Mouse (Mus musculus) midbrain, postnatal 0 days (tissue): ENCODE data around the gene Dip2c. TPM values are rescaled to one million over a fixed set of nuclear protein-coding genes. Genes with fewer than 3 reads are reported as not detected.

ENCODE experiments used
- ATAC-seq: fragments of 200-750 bp; cut with Nextera tagmentation; 2 replicates; pipeline ENCODE4 v1.8.0; 2017; ENCODE audit warnings: moderate number of reproducible peaks, mild to moderate bottlenecking, moderate TSS enrichment, moderate library complexity; ENCODE audit not compliant: low FRiP score
- DNase-seq: peaks from one replicate; pipeline ENCODE4 v3.0.0-alpha.2; 2015; ENCODE audit warnings: low spot score
- H3K27ac ChIP-seq: fragments of 300-500 bp; sonication (generic); 2 replicates; pipeline ENCODE4 v1.5.1; 2014; ENCODE audit warnings: low read depth, mild to moderate bottlenecking, low read length, mixed read lengths
- H3K27me3 ChIP-seq: fragments of 300-500 bp; sonication (generic); 2 replicates; pipeline ENCODE4 v1.6.1; 2014; ENCODE audit warnings: low read length, control low read depth, mixed read lengths; ENCODE audit not compliant: insufficient read depth
- H3K36me3 ChIP-seq: fragments of 300-500 bp; sonication (generic); 2 replicates; pipeline ENCODE4 v1.6.1; 2014; ENCODE audit warnings: low read length, control low read depth, mixed read lengths; ENCODE audit not compliant: insufficient read depth
- H3K4me1 ChIP-seq: fragments of 300-500 bp; sonication (generic); 2 replicates; pipeline ENCODE4 v1.6.1; 2014; ENCODE audit warnings: mild to moderate bottlenecking, control low read depth, antibody characterized with exemption, low read length, mixed read lengths; ENCODE audit not compliant: insufficient read depth
- H3K4me2 ChIP-seq: fragments of 300-500 bp; sonication (generic); 2 replicates; pipeline ENCODE4 v1.6.1; 2014; ENCODE audit warnings: low read depth, mild to moderate bottlenecking, low read length, mixed read lengths; ENCODE audit not compliant: poor library complexity, severe bottlenecking
- H3K4me3 ChIP-seq: fragments of 300-500 bp; sonication (generic); 2 replicates; pipeline ENCODE4 v1.5.1; 2014; ENCODE audit warnings: low read depth, mild to moderate bottlenecking, low read length, moderate library complexity
- H3K9ac ChIP-seq: fragments of 300-500 bp; sonication (generic); replicated peaks from 2 replicates; pipeline ENCODE4 v1.6.1; 2014; ENCODE audit warnings: mild to moderate bottlenecking, low read length, moderate library complexity, mixed read lengths; ENCODE audit not compliant: poor library complexity, severe bottlenecking
- H3K9me3 ChIP-seq: fragments of 300-500 bp; sonication (generic); 2 replicates; pipeline ENCODE4 v1.6.1; 2016; ENCODE audit warnings: low read length, control low read depth
- CTCF ChIP-seq: IDR thresholded peaks from 2 replicates; pipeline ENCODE4 v1.5.1; 2016; ENCODE audit warnings: antibody characterized with exemption, mild to moderate bottlenecking
- WGBS: fragments of 180-500 bp; shearing (Covaris S2); extraction: QIAGEN DNeasy Blood & Tissue Kit; methylation state at CpG from one replicate; pipeline ENCODE4 v1.1.7; 2014; 5-methylcytosine and 5-hydroxymethylcytosine counted together
- polyA plus RNA-seq: library from polyadenylated mRNA; unstranded; fragments of >200 nt; fragmentation: Nextera tagmentation; extraction: Ambion mirVana; gene quantifications from 2 replicates; pipeline ENCODE4 v1.2.1, GENCODE M21; 2015
- total RNA-seq: library from RNA; depleted of rRNA; stranded (reverse); fragments of >200 nt; gene quantifications from 2 replicates; pipeline ENCODE4 v1.2.3, GENCODE M21; 2014

Dip2c gene
- total and polyA plus RNA-seq, 2 experiments from 2014 or later = 9.7 to 74.4 TPM

DNA sequence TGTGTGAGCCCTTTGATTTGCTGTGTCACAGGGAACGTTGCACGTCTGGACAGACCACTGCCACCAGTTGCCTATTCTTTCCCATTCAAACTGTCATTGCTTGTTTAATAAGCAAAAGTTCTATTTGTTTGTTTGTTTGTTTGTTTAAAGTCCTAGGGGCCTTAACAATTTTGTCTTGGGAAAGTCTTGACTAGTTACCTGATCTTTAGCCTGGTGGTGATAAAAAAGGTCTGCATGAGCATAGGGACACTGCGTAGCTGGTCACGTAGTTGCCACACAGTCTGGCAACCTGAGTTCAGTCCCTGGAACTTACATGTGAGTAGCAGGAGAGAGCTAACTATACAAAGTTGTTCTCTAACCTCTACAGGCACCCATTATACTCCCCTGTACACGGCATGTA is 392.9 kb downstream of the Dip2c start:
- ATAC-seq (no peak), DNase-seq (no peak)
- Histone ChIP-seq H3K36me3 (peaks cover 14% of the 10 kb centered on the region; the same call in 1 of the 2 replicates), H3K9me3 (no peaks in the 10 kb centered on the region), H3K4me1 (no peaks in the 10 kb centered on the region), H3K9ac (no peak overlapping the region), H3K4me2 (no peak overlapping the region), H3K4me3 (no peak overlapping the region), H3K27ac (no peak overlapping the region), H3K27me3 (no peaks in the 10 kb centered on the region)
- WGBS = 93% methylated on average over 5 of the region's 5 CpGs
- TF ChIP-seq CTCF = no peak

DNA sequence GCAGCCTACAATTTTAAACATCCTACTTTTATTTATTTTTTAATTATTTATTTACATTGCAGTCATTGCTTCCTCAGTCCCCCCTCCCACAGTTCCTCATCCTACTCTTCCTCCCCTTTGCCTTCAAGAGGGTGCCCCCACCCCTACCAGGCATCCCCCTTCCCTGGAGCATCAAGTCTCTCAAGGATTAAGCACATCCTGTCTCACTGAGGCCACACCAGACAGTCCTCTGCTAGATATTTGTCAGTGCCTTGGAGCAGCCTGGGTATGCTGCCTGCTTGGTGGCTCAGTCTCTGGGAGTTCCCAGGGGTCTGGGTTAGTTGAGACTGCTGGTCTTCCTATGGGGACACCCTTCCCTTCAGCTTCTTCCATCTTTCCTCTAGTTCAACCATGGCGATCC is 397.8 kb downstream of the Dip2c start:
- H3K4me1 ChIP-seq = no peaks in the 10 kb centered on the region
- no peak for DNase-seq
- TF ChIP-seq CTCF = no peak

DNA sequence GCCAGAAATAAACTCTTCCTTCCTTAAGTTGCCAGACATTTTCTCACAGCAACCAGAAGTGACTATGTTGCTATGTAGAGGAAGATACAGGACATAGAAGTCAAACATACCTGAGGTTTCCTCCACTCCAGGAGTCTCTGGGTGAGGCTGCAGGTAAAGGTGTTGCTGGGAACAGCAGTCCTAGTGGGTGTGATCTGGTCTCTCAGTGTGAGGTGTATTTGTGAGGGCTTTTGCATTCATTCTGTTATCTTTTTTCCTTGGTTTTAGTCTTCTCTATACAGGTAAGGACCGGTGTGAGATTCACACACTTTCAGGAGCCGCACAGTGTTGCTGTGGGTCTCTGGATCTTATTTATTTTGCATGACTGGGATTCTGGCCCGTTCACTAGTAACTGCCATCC is 405.2 kb downstream of the Dip2c start:
- TF ChIP-seq CTCF = no peak
- H3K9ac ChIP-seq = no peak overlapping the region
- H3K4me1 ChIP-seq = no peaks in the 10 kb centered on the region
- H3K27ac ChIP-seq = no peak overlapping the region
- H3K36me3 ChIP-seq = peaks cover 16% of the 10 kb centered on the region
- DNase-seq (no peak), ATAC-seq (no peak)
- no peaks in the 10 kb centered on the region for H3K9me3 ChIP-seq
- no peaks in the 10 kb centered on the region for H3K27me3 ChIP-seq
- H3K4me2 ChIP-seq = no peak overlapping the region
- 98% methylated on average over 3 of the region's 3 CpGs for WGBS
- H3K4me3 ChIP-seq = no peak overlapping the region

More for the DNA sequence above, 397.8 kb downstream of the Dip2c start:
- Histone ChIP-seq H3K27ac (no peak overlapping the region), H3K4me3 (no peak overlapping the region), H3K4me2 (no peak overlapping the region), H3K9ac (no peak overlapping the region), H3K27me3 (no peaks in the 10 kb centered on the region), H3K9me3 (no peaks in the 10 kb centered on the region), H3K36me3 (0 out of 2 replicates have a peak, but pooled peaks cover 3% of the 10 kb centered on the region)
- 95% methylated on average over 1 of the region's 1 CpGs for WGBS
- ATAC-seq = no peak

DNA sequence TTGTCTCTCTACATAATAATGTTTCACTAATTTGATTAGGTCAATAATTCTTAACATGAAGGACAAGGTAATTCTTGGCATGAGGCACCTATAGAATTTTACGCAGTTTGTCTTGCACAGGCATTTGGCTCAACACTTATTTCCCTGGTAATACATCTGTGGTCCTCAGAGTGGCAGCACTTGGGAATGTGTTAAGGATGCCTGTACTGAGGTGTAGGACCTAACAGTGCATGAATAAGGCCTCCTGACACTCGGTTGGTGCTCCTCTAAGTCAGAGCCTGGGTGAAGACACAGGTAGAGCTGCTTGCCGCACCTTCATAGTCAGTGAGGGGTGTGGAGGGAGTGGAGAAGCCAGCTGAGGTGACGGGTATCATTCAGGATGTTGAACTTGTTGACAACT is 407.0 kb downstream of the Dip2c start:
- peak; percentile 57 for TF ChIP-seq CTCF
- Histone ChIP-seq H3K27me3 (no peaks in the 10 kb centered on the region), H3K4me3 (no peak overlapping the region), H3K4me2 (no peak overlapping the region), H3K36me3 (peaks cover 32% of the 10 kb centered on the region), H3K4me1 (no peaks in the 10 kb centered on the region), H3K27ac (no peak overlapping the region), H3K9me3 (no peaks in the 10 kb centered on the region), H3K9ac (no peak overlapping the region)
- no peak for ATAC-seq
- WGBS = 89% methylated on average over 4 of the region's 4 CpGs
- DNase-seq = peak; percentile 40

DNA sequence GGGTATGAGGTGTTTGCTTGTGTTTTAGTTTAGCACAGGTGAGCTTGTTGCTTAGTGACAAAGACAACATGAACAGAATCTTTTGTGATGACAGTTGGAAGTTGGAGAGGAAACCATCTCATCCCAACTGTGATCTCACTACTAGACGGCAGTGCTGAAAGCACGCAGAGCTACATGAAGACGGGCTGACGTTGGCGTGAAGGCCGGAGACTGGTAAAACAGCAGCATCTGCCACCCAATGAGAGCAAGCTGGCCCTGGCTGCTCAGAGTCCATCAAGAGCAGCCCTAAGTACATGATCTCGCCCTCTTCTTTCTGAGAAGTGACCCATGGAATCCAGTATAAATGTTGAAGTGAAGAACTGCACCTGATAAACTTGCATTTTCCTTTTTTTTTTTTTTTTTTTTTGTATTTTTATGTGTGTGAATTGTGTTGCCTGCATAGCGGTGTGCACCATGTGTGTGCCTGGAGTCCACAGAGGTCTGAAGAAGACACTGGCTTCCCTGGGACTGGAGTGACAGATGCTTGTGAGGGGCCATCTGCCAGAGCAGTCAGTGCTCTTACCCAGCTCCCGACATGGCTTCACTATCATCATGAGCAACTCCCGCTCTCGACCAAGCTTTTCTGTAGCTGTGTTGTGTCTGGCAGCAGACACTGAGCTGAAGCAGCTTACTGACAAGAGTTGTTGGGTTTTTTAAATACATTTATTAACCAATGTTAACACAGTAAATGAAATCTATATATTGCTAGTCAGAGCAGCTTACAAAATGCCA is 408.0 kb downstream of the Dip2c start:
- Histone ChIP-seq H3K4me1 (no peaks in the 10 kb centered on the region), H3K4me3 (no peak overlapping the region), H3K4me2 (no peak overlapping the region), H3K27ac (no peak overlapping the region), H3K9ac (no peak overlapping the region), H3K36me3 (peaks cover 43% of the 10 kb centered on the region), H3K9me3 (no peaks in the 10 kb centered on the region), H3K27me3 (no peaks in the 10 kb centered on the region)
- WGBS = 93% methylated on average over 11 of the region's 11 CpGs
- ATAC-seq (no peak), DNase-seq (peak; percentile 33)
- TF ChIP-seq CTCF = no peak

DNA sequence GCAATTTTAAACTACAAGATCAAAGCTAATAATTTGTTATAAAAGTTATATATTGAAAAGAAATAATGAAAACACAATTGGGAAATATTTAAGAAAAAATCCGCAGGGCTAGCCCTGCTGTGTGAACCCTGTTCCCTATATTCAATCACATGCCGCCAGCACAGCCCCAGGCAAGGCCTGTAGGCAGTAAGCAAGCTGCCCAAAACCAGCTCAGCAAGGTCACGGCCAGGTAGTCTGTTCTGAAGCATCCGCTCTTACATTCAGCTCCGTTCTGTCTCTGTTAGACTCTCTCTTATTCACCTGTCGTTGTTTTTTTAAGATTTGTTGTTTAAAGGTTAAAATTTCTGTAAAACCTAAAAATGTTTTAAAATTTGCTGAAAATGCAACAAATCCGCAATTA is 409.9 kb downstream of the Dip2c start:
- no peaks in the 10 kb centered on the region for H3K9me3 ChIP-seq
- peaks cover 58% of the 10 kb centered on the region for H3K36me3 ChIP-seq
- ATAC-seq = no peak
- H3K27ac ChIP-seq = no peak overlapping the region
- DNase-seq = no peak
- H3K27me3 ChIP-seq = no peaks in the 10 kb centered on the region
- WGBS = 94% methylated on average over 7 of the region's 7 CpGs
- TF ChIP-seq CTCF = no peak
- no peak overlapping the region for H3K9ac ChIP-seq
- no peak overlapping the region for H3K4me2 ChIP-seq
- no peaks in the 10 kb centered on the region for H3K4me1 ChIP-seq
- no peak overlapping the region for H3K4me3 ChIP-seq
